8 mouse cellular contexts compared by ENCODE assay signal in the genomic region with DNA sequence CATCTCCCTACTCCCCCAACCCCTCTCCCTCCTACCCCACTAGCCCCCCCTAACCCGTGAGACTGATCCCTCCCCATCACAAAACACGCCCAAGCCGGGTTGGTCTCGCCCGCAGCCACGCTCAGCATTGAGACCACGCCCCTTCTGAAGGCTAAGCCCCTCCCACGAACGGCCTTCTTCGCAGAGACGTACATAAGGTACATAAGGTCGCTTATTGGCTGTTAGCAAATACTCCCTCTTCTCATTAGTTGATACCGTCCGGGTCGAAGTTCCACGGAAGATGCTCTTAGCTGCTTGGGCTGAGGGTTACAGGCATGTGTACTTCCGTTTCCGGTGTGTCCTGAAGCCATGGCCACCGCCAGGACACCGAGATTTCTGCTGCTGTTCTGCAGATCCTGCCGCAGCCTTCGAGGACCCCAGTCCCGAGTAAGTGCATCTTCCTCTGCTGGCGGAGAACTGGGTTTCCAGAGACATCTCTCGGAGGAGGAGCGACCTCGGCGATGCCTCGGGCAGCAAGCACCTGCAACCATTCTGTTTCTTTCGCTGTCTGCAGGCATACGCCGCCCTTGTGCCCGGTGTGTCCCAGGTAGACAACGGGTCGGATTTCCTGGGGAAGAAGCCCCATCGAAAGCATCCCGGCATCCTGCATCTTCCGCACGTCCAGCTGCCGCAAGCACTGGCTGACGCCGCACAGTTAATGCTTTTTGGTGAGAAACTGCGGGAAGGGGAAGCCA. TPM values are rescaled to one million over a fixed set of nuclear protein-coding genes. Genes with fewer than 3 reads are reported as not detected.
DNase-seq lines count a peak whose midpoint lies in the region; ATAC-seq lines count a peak whose summit lies in the region.

A gene (plus strand): TSS at position 245 of the 734 bp plus-strand sequence.

- peak within 1 kb of the TSS; percentile 71 for H3K4me2 ChIP-seq in kidney, embryonic 15.5 days

- no peaks in the 10 kb centered on the region for H3K9me3 ChIP-seq in heart, embryonic 10.5 days
- H3K9me3 ChIP-seq in kidney, embryonic 15.5 days (replicated peaks) = no peaks in the 10 kb centered on the region

- ATAC-seq in erythroblast, adult 5-6 weeks (replicated peaks; ENCODE audit: low FRiP score, poor library complexity, severe bottlenecking) = peak; percentile 99
- ATAC-seq in kidney, embryonic 15.5 days (replicated peaks; ENCODE audit: low FRiP score) = peak; percentile 98
- peak; percentile 97 for ATAC-seq in monocyte, adult 5-6 weeks (replicated peaks; ENCODE audit: insufficient number of reproducible peaks, low FRiP score, low TSS enrichment, poor library complexity, severe bottlenecking)

- 0% methylated on average over 43 of the region's 43 CpGs for WGBS in heart, embryonic 10.5 days
- under 1% methylated on average over 43 of the region's 43 CpGs for WGBS in kidney, embryonic 15.5 days

- H3K4me3 ChIP-seq in heart, embryonic 10.5 days = peak within 1 kb of the TSS; percentile 85
- peak within 1 kb of the TSS; percentile 67 for H3K4me3 ChIP-seq in kidney, embryonic 15.5 days (replicated peaks)

- peak; percentile 95 to 97 for DNase-seq in B cell, adult 2 months
- peak; percentile 99 for DNase-seq in brain, adult 2 months (ENCODE audit: low read depth, low spot score)
- DNase-seq in heart, embryonic 10.5 days (ENCODE audit: low spot score) = peak; percentile 98
- peak; percentile 97 for DNase-seq in liver
- DNase-seq in spleen, postnatal 4 days (ENCODE audit: low spot score in 2 of 2) = peak; percentile 93 to 94

- peaks cover 12% of the 10 kb centered on the region for H3K4me1 ChIP-seq in heart, embryonic 10.5 days
- H3K4me1 ChIP-seq in kidney, embryonic 15.5 days = peaks cover 14% of the 10 kb centered on the region

- peak within 1 kb of the TSS; percentile 72 for H3K9ac ChIP-seq in kidney, embryonic 15.5 days

- H3K27me3 ChIP-seq in heart, embryonic 10.5 days (ENCODE audit: insufficient read depth, poor library complexity, severe bottlenecking) = no peaks in the 10 kb centered on the region
- H3K27me3 ChIP-seq in kidney, embryonic 15.5 days = no peaks in the 10 kb centered on the region

- H3K27ac ChIP-seq in heart, embryonic 10.5 days = peak within 1 kb of the TSS; percentile 90
- H3K27ac ChIP-seq in kidney, embryonic 15.5 days = peak within 1 kb of the TSS; percentile 86

- peaks cover 35% of the 10 kb centered on the region for H3K36me3 ChIP-seq in heart, embryonic 10.5 days
- peaks cover 37% of the 10 kb centered on the region for H3K36me3 ChIP-seq in kidney, embryonic 15.5 days

RNA-seq across cellular contexts. Expression of the gene that starts here (rescaled TPM):
- total RNA-seq in erythroblast, adult 5-6 weeks (2015; ENCODE audit: low replicate concordance) = 3.1 TPM in 1 of 2 replicates, not detected in the other
- total RNA-seq in erythroblast, adult 5-6 weeks (2017; ENCODE audit: low replicate concordance) = 2.5 and 4.2 TPM in 2 replicates
- polyA plus RNA-seq in heart, embryonic 10.5 days (2016; fragmentation: Nextera tagmentation; extraction: Ambion mirVana) = 40.0 and 45.1 TPM in 2 replicates
- 54.7 and 60.3 TPM in 2 replicates for polyA plus RNA-seq in kidney, embryonic 15.5 days (2015; fragmentation: Nextera tagmentation; extraction: Ambion mirVana)
- 16.1 to 24.4 TPM (median 21.4 TPM) in 3 replicates for total RNA-seq in monocyte, adult 5-6 weeks (2017)

Comparison
In these comparisons a context has a peak if more than half of its experiments do, and no peak if none do; other contexts are left out.
1. Peak in every context shown above with its lines: DNase-seq, ATAC-seq, H3K4me3 ChIP-seq and H3K27ac ChIP-seq.